Mouse (Mus musculus) liver, adult 2 months (tissue): ENCODE data around the gene Fibp.

Experiments used
- CTCF ChIP-seq: fragments of 200-500 bp; IDR thresholded peaks from 2 replicates; pipeline ENCODE4 v1.5.1; 2011; ENCODE audit warnings: low read depth, low read length, control low read depth
- POLR2A ChIP-seq: fragments of 200-500 bp; IDR thresholded peaks from 2 replicates; pipeline ENCODE4 v1.6.1; 2011; ENCODE audit warnings: low read length, control low read depth; ENCODE audit not compliant: insufficient read depth; ENCODE audit errors: extremely low read depth

GRCm38 (mm10) chr19:5429806-5430205, 30.6 kb upstream of the Fibp start:
- TF ChIP-seq CTCF (no peak), POLR2A (no peak)
